Mouse (Mus musculus): ENCODE measurements at regions not wholly inside any gene's neighbourhood (a gene's known extent, or its start where the extent isn't known, plus 50 kb on each side); places are given as distances from the start of the nearest gene placed in this dataset.

DNA sequence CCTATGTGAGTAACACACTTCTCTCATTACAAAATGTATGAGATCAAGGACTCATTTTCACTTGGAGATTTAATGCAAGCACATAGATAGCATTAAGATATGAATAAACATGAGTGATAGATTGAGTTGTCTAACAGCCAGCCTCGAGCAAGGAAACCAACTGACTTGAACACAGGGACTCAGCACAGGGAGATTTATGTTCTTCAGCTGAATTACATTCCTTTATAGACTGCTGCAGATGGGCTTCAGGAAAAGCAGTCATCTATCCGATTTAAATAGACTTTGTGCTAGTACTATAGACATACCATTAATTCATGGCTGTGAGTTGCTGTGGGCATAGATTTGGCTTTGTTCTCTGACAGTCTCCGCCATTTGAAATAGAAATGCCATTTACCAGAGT, 661.9 kb downstream of the Cenpc1 start:
- peak; percentile 2 for DNase-seq (ENCODE audit: low read depth, low spot score)

DNA sequence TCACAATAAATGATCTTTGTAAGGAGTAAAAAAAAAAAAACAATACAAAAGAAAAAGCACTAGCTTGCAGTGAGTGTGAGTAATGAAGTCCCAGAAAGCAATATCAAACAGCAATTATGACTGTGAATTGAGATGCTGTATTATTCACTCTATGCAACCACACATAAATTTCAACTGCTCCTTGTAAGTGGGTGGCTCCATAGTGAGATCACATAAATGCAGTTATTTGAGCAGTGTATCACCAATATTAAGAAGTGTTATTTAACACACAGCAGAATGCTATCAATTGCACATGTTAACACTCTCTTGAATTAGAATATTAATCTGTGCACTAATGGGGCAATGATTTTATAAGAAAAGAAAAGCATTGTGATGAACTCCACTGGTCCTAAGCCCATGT, 705.0 kb downstream of the Cenpc1 start:
- DNase-seq (ENCODE audit: low read depth, low spot score), result no peak

DNA sequence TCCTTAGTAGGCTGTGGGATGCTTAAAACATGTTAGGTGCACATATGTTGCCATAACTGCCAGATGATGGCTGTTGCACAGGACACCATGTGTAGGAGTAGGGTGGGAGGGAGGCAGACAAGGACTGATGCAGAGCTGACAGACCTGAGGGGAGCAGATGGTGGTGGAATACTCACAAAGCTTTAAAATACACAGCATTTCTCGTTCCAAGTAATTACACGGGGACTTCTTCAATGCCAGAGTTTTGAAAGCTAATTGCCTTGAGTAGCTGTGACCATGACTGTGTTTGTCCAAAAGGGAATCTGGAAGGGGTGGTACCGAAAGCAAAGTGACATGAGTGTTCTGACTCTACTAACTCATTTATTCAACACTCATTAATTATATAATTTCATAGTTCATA, 718.6 kb downstream of the Cenpc1 start:
- DNase-seq (ENCODE audit: low read depth, low spot score), result no peak

DNA sequence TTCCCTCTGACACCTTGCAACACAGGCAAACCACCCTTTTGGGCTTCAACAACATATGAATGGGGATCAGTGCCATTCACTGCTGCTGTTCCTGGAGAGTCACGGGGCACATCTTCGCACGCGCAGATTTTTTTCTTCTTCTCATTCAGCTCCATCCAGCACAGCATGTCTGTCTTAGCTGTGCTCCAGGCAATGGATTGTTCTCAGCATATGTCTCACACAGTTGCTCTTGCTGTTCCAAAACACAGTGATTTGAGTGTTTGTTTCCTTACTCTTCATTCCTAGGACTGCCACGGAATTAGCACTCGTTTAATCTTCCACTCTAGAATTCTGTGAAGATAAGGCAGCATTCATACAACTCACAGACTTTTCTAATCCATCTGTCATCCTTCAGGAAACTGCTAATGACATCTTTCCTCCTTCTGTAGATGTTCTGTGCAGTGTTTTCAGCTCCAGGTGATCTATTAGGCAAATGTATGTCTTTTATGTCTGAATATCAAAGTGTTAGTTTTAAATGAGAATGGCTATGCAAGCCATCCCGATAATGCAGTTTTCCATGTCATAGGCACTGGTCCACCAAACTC, 719.2 kb downstream of the Cenpc1 start:
- DNase-seq (ENCODE audit: low read depth, low spot score), result no peak

DNA sequence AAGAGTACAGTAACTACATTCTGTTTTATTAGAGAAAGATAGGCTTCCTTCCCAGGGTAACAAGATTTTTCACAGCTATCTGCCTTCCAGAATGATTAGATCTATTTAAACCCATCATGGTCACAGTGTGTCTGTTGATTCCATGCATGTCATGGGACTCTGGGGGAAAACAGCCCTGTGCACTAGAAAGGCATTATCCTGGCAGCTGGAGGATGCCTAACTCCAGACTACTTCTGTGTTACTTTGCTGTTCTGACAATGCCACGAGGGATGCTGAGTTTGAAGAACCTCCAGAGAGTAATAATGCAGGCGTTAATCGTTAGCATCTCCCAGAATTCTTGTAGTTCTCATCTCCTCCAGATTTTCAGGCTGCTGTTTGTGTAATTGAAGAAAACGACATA, 724.0 kb downstream of the Cenpc1 start:
- no peak for DNase-seq (ENCODE audit: low read depth, low spot score)

DNA sequence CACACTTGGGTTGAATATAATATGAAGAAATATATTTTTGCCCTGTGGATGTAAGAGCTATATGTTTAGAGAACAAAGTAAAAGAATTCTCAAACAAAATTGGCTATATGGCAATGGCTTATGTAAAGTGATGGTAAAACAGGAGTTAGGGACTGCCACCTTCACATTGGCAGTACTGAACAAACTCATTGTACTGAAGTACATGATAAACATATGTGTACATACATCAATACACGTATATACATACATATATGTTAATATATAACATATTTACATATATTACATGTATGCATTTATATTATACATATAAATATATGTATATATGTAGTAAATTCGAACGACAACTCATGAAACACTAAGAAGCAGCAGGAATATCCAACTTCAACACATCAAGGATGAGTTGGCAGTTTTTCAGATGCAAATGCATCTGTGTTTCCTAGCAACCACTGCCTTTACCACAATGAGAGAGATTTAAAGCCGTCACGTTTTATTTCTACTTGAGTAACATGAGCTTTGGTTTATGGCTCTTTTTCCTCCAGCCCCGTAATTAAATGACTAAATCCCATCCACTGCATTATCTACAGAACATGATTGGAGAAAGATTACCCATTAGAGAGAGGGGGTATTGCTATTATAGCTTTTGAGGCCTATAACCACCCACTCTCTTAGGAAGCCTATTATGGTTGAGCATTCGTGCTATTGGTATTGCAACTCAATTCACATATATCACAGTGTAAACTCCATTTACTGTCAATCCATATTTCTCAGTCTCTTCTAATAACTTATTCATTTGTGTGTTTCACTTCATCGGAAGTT, 727.5 kb downstream of the Cenpc1 start:
- DNase-seq (ENCODE audit: low read depth, low spot score), result peak; percentile 3

DNA sequence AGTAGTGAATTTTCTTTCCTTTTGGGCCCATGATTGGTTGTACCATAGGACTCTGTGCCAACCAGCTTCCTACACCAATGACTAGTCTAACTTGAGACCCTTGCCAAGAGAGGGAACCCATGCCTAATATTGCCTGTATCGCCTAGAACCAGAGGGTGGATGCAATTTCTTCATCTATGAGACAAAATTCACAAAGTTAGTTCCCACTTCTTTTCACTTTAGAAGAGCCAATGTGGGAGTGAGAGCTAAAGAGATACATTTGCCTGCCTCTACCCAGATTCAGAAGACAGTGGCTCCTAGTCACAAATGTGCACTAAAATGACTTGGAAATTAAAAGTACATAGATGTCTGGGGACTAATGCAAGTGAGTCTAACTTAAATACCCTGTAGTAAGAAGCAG, 728.4 kb downstream of the Cenpc1 start:
- no peak for DNase-seq (ENCODE audit: low read depth, low spot score)

Data from embryo, embryonic 11.5 days (tissue).